Mouse (Mus musculus) layer of hippocampus, adult 8-10 months (tissue): ENCODE measurements around the gene Disp1. TPM values are rescaled to one million over a fixed set of nuclear protein-coding genes. Genes with fewer than 3 reads are reported as not detected.

ENCODE experiments used
- DNase-seq, 2 experiments: peaks; one replicate each; pipeline ENCODE4 v3.0.0; 2022; ENCODE audit warnings: low spot score in 2 of 2
- microRNA-seq, 2 experiments: library from miRNA; unstranded; fragments of <30 nt; microRNA quantifications; one replicate each; pipeline ENCODE4 v1.2.0; 2022
- total RNA-seq, 4 experiments: library from RNA; stranded (reverse); gene quantifications; 2 replicates each; pipeline ENCODE4 v1.2.4; 2022

Gene Disp1
- total RNA-seq, 4 experiments from 2014 or later, result 4.5 to 6.5 (median 5.4) TPM

DNA sequence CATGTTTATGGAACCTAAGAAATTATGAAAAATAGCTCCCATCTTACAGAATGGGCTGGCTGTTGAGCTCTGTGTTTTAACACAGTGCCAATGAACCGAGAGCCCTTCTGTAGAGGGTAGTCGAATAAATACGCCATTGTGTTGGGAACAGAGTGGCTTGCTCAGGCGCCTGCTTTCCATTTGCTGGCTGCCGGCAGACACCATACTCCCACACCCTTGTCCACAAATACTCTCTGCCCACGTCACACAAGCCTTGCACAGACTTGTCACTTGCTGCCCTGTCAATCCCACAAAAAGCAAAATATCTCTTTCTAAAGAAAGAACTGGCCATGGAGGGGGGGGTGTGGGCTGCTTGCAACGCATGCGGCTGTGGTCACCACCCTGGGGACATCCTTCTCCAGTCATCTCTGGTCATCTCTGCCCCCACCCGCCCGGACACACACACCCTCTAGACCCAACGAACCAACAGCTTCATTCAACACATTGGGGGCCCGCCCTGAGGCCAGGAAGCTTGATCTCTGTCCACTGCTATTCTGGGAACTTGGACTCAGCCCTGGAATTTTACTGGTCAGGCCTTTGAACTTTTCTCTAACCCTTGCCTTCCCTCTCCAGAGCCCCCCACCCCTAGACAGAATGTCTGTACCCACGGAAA, 178.0 kb downstream of the Disp1 start:
- peak; percentile 28 to 45 for DNase-seq

DNA sequence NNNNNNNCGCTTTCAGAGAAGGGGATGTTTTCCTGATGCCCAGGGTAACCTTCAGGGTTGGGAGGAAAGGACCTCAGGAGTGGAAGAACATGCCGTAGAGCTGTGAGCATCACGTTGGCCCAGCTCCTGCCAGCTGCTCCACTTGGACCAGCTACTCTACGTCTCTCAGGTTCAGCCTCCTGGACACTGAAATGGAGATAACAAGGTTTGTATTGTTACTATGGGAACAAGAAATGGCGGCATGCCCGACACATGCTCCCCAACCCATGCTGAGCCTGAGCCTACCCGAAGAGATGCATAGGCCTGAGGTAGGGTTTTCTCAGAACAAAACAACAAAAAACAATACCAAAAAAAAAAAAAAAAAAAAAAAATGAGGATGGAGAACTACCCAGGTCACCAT, 179.6 kb downstream of the Disp1 start:
- no peak for DNase-seq

DNA sequence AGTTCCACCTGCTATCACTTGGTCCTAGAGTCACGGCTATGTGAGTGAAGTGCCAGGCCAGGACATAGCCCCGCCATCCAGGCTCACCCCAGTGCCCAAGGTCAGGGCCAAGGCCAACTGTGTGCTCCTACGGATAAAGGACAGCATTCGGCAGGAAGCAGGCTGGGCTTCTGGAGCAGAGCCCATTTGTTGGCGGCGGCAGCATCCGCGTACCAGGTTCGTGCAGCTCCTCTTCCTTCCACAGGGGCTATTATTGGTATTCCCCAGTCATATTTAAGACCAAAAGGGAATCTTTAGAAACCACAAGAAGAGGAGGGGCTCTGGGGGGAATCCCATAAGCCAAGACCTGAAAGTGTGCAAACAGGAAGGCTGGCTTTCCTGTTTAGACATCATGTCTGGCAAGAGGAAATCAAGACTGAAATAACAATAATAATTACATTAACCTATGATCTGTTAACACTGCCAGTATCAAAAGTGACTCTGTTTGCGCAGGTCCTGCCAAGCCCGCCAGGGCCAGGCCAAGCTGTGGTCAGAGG, 180.4 kb downstream of the Disp1 start:
- no peak for DNase-seq

DNA sequence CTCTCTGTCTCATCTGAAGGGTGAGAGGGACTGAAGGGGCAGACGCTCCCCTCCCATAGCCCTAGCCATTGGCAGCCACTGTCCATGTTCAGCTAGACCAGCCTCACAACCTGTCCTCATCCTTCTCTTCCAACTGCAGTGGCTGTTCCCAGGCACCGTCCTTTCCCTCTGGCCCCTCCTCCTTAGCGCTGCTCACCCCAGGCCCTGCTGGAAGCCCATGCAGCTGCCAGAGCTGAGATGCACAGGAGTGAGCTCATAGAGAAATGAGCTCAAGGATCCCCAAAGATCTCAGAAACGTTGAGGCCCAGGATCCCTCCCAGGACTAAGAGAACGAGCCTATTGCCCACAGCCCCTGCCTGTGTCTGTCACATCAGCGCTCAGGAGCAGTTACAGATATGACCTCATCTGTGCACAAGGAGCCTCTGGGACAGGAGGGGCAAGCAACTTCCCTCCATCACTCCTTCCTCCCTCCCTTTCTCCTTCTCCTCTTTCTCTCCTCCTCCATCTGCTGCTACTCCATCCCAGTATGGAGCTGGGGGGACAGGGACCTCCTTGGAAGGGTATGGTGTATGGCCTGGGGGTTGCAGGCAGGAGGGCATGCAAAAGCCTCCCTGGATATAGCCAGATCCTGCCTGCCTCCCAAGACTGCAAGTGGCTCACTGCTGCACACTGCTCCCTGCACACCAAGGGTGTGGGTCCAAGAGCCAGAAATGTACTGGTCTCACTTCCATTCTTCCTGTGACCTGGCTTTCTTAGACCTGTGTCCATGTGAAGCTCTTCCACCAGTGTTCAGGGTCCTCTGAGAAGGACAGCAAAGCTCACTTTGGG, 181.2 kb downstream of the Disp1 start:
- DNase-seq, result no peak

DNA sequence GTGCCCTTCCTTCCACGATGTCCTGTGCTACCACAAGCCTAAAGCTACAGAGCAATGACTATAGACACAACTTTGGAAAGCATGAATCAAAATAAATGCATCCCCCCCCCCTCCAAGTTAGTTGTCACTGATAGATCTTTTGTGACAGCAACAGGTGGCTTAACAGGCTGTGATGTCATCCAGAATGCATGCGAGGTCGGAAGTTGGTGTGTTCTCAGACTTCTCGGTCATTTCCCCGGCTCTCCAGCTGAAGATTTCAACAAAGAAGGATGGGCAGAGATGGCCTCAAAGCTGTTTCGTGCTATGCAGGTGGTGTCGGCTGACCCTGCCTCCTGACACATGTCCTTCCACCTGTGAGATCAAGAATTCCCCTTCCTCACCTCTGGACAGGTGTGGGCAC, 181.9 kb downstream of the Disp1 start:
- no peak for DNase-seq

Small RNAs within 50 kb of the gene (microRNA-seq; reads per million reads assigned to microRNA genes)
- 0 reads per million in 2 experiments for gene Gm24975

Other genes starting within 250 kb of the Disp1 start
- gene Aida, start 75.1 kb upstream of the Disp1 start, total RNA-seq, result 10 to 100 TPM; 47.1 to 53.3 (median 49.8) TPM
- gene Brox, start 75.7 kb upstream of the Disp1 start, total RNA-seq, result 10 to 100 TPM; 47.5 to 63.0 (median 56.3) TPM
- 100 to 1,000 TPM; 209 to 231 (median 215) TPM for gene Mia3, start 148.0 kb upstream of the Disp1 start, total RNA-seq
- 10 to 100 TPM; 19.4 to 22.6 (median 20.0) TPM for gene Taf1a, start 167.5 kb upstream of the Disp1 start, total RNA-seq
- gene Hhipl2, start 196.7 kb upstream of the Disp1 start, total RNA-seq, result 1 to 10 TPM in 1 of 4 experiments, under 1 TPM in 3; 0.16 to 1.2 (median 0.32) TPM